Mouse (Mus musculus) brain, embryonic 14.5 days (tissue): ENCODE results near the gene 3110040M04Rik. TPM values are rescaled to one million over a fixed set of nuclear protein-coding genes. Genes with fewer than 3 reads are reported as not detected.

ENCODE experiments used
- DNase-seq: peaks from one replicate; pipeline ENCODE4 v3.0.0-alpha.2; 2011; ENCODE audit warnings: low read depth
- CTCF ChIP-seq: fragments of 200-500 bp; IDR thresholded peaks from 2 replicates; pipeline ENCODE4 v1.5.1; 2012; ENCODE audit warnings: inconsistent platforms, mild to moderate bottlenecking, moderate library complexity, borderline replicate concordance; ENCODE audit not compliant: insufficient read depth, insufficient read length; ENCODE audit errors: extremely low read depth
- POLR2A ChIP-seq: fragments of 200-500 bp; IDR thresholded peaks from 2 replicates; pipeline ENCODE4 v1.6.1; 2012; ENCODE audit warnings: mild to moderate bottlenecking, inconsistent platforms, borderline replicate concordance; ENCODE audit not compliant: poor library complexity, insufficient read depth, insufficient read length, severe bottlenecking; ENCODE audit errors: extremely low read depth
- polyA plus RNA-seq: library from polyadenylated mRNA; depleted of rRNA; stranded (reverse); fragments of >200 nt; gene quantifications from 2 replicates; pipeline ENCODE4 v1.2.3, GENCODE M21; 2012

Gene 3110040M04Rik
- polyA plus RNA-seq, 1 experiment, result not detected

- TF ChIP-seq POLR2A, result no peak
- TF ChIP-seq CTCF, result no peak
- DNase-seq, result no peak
These were observed 10.9 kb downstream of the 3110040M04Rik start for GRCm38 (mm10) chr1:151214862-151215261.

- no peak for DNase-seq
- TF ChIP-seq CTCF (no peak), POLR2A (no peak)
These were observed 12.1 kb downstream of the 3110040M04Rik start for GRCm38 (mm10) chr1:151215985-151216384.

- no peak for DNase-seq
- TF ChIP-seq CTCF (no peak), POLR2A (no peak)
These were observed 12.5 kb downstream of the 3110040M04Rik start for GRCm38 (mm10) chr1:151216417-151216816.

- TF ChIP-seq CTCF (no peak), POLR2A (no peak)
- no peak for DNase-seq
These were observed 15.1 kb downstream of the 3110040M04Rik start for GRCm38 (mm10) chr1:151219045-151219444.

GRCm38 (mm10) chr1:151220098-151220497 is 16.2 kb downstream of the 3110040M04Rik start:
- DNase-seq, result no peak
- TF ChIP-seq CTCF, result no peak
- no peak for TF ChIP-seq POLR2A

- no peak for DNase-seq
- TF ChIP-seq CTCF, result no peak
- TF ChIP-seq POLR2A, result no peak
These were observed 18.8 kb downstream of the 3110040M04Rik start for GRCm38 (mm10) chr1:151222561-151223267.

- TF ChIP-seq POLR2A (no peak), CTCF (no peak)
- DNase-seq, result no peak
These were observed 19.5 kb downstream of the 3110040M04Rik start for GRCm38 (mm10) chr1:151223377-151223776.

- TF ChIP-seq POLR2A (no peak), CTCF (no peak)
- no peak for DNase-seq
These were observed 20.6 kb downstream of the 3110040M04Rik start for GRCm38 (mm10) chr1:151224536-151224935.

GRCm38 (mm10) chr1:151227506-151227905 is 23.6 kb downstream of the 3110040M04Rik start:
- no peak for DNase-seq
- TF ChIP-seq POLR2A, result no peak
- no peak for TF ChIP-seq CTCF

- TF ChIP-seq POLR2A (no peak), CTCF (no peak)
These were observed 24.5 kb downstream of the 3110040M04Rik start for GRCm38 (mm10) chr1:151228320-151228989.

GRCm38 (mm10) chr1:151232346-151232745 is 28.4 kb downstream of the 3110040M04Rik start:
- DNase-seq, result no peak
- TF ChIP-seq CTCF, result no peak
- no peak for TF ChIP-seq POLR2A

More at GRCm38 (mm10) chr1:151228320-151228989, 24.5 kb downstream of the 3110040M04Rik start:
- DNase-seq, result no peak
